Mouse (Mus musculus): ENCODE results near the gene Gm33543.
A peak's percentile ranks its signal among the peaks of the same experiment; 100 is the strongest.

Gene Gm33543

DNA sequence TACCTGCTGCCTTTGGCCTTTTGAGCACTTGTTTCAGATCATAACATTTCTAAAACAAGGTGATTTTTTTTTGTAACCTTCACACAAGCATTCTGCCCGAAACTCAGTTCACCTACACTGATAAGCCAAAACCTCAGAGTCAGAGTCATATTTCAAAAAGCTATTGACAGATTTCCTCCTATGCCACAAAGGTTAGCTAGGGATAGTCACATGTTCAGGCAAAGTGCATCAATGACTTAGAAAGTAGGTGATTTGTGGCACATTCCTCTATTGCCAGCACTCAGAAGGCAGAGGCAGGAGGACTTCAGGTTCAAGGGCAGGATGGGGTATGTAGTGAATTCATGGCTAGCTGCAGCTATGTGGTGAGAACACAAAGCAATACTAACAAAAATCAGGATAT is 65.7 kb downstream of the Gm33543 start:
- no peak for DNase-seq

DNA sequence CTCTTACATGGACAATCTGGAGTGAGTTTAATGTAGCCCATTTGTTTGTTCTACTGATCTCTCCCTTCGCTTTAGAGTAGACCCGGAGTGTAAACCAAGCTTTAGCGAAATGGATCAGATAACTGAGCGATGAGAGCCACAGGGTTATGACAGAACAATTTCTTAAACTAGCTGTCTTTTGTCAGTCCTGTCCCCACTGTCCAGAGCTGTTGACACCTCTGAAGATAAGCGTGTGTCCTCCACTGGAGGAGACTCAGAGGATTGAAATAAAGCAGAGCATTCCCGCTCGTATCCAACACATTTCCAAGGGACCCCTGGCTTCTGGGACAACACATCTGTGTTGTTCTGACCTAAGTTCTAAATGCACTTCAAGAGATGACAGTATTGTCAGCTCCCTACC is 67.9 kb downstream of the Gm33543 start:
- DNase-seq: no peak

DNA sequence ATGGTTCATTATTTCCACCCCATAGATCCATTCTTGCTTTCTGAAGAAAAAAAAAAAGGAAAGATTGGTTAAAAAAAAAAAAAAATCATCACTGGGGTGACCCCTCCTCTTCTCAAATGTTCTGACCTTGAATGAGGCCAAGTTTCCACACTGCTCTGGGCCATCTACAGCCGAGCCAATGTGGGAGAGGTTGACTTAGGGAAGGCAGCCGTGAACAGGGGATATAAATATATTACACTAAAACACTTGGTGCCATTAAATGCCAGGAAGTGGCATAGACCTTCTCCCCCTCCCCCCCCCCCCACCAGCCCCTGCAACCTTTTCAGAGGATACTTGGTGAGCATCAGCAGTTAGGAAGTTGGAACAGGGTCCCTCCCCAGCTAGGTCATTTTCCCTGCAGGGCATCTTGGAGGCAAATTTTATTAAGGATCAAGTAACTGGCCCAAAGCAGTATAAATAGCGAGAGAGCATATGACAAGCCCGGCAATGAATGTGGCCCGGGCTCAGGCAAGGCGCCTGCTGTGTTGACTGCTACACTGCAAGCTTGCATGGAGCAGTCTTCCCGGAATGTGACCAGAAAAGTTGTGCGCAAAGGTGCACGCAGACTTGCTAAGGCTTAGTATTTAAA is 68.6 kb downstream of the Gm33543 start:
- peak; percentile 39 to 49 for DNase-seq
